Mouse (Mus musculus) liver, adult 2 months (tissue): Measurements from ENCODE around the gene Ascc3. TPM values are rescaled to one million over a fixed set of nuclear protein-coding genes. Genes with fewer than 3 reads are reported as not detected.

Source experiments
- DNase-seq: peaks from one replicate; pipeline ENCODE4 v3.0.0-alpha.2; 2011; ENCODE audit warnings: low read depth, low spot score; ENCODE audit errors: extremely low read depth
- H3K27ac ChIP-seq: fragments of 200-500 bp; replicated peaks from 2 replicates; pipeline ENCODE4 v1.5.1; 2012; ENCODE audit warnings: low read depth, mild to moderate bottlenecking, control low read depth, inconsistent platforms, low read length; ENCODE audit not compliant: insufficient read depth
- H3K27me3 ChIP-seq: fragments of 200-500 bp; 2 replicates; pipeline ENCODE4 v1.6.1; 2012; ENCODE audit warnings: mild to moderate bottlenecking, moderate library complexity, low read length, inconsistent platforms; ENCODE audit not compliant: control insufficient read depth, insufficient read depth
- H3K36me3 ChIP-seq: fragments of 200-500 bp; 2 replicates; pipeline ENCODE4 v1.6.1; 2012; ENCODE audit warnings: low read length, inconsistent platforms; ENCODE audit not compliant: control insufficient read depth, insufficient read depth
- H3K4me1 ChIP-seq: fragments of 200-500 bp; 2 replicates; pipeline ENCODE4 v1.6.1; 2011; ENCODE audit warnings: low read length; ENCODE audit not compliant: control insufficient read depth, insufficient read depth
- H3K4me3 ChIP-seq: fragments of 200-500 bp; 2 replicates; pipeline ENCODE4 v1.5.1; 2011; ENCODE audit warnings: low read depth, mild to moderate bottlenecking, control low read depth, low read length, moderate library complexity; ENCODE audit not compliant: insufficient read depth
- H3K79me2 ChIP-seq: fragments of 200-500 bp; 2 replicates; pipeline ENCODE4 v1.6.1; 2012; ENCODE audit warnings: inconsistent platforms, mild to moderate bottlenecking, low read length, moderate library complexity; ENCODE audit not compliant: control insufficient read depth, insufficient read depth
- H3K9ac ChIP-seq: fragments of 200-500 bp; 2 replicates; pipeline ENCODE4 v1.6.1; 2012; ENCODE audit warnings: low read depth, mild to moderate bottlenecking, control low read depth, inconsistent platforms, low read length
- CTCF ChIP-seq: fragments of 200-500 bp; IDR thresholded peaks from 2 replicates; pipeline ENCODE4 v1.5.1; 2011; ENCODE audit warnings: low read depth, low read length, control low read depth
- POLR2A ChIP-seq: fragments of 200-500 bp; IDR thresholded peaks from 2 replicates; pipeline ENCODE4 v1.6.1; 2011; ENCODE audit warnings: low read length, control low read depth; ENCODE audit not compliant: insufficient read depth; ENCODE audit errors: extremely low read depth
- WGBS: fragments of 180-500 bp; shearing (Covaris S2); methylation state at CpG from one replicate; pipeline ENCODE4 v1.1.7; 2018; 5-methylcytosine and 5-hydroxymethylcytosine counted together
- polyA plus RNA-seq: library from polyadenylated mRNA; depleted of rRNA; stranded (reverse); fragments of >200 nt; gene quantifications from 2 replicates; pipeline ENCODE4 v1.2.3, GENCODE M21; 2012
- total RNA-seq: library from RNA; depleted of rRNA; stranded (reverse); fragments of >200 nt; gene quantifications from 2 replicates; pipeline ENCODE4 v1.2.3, GENCODE M21; 2014

The Ascc3 gene
- total and polyA plus RNA-seq, 2 experiments = 11.8 to 39.3 TPM

- WGBS = 41% methylated on average over 2 of the region's 2 CpGs
These were observed 170.5 kb downstream of the Ascc3 start for GRCm38 (mm10) chr10:50762984-50763383.

DNA sequence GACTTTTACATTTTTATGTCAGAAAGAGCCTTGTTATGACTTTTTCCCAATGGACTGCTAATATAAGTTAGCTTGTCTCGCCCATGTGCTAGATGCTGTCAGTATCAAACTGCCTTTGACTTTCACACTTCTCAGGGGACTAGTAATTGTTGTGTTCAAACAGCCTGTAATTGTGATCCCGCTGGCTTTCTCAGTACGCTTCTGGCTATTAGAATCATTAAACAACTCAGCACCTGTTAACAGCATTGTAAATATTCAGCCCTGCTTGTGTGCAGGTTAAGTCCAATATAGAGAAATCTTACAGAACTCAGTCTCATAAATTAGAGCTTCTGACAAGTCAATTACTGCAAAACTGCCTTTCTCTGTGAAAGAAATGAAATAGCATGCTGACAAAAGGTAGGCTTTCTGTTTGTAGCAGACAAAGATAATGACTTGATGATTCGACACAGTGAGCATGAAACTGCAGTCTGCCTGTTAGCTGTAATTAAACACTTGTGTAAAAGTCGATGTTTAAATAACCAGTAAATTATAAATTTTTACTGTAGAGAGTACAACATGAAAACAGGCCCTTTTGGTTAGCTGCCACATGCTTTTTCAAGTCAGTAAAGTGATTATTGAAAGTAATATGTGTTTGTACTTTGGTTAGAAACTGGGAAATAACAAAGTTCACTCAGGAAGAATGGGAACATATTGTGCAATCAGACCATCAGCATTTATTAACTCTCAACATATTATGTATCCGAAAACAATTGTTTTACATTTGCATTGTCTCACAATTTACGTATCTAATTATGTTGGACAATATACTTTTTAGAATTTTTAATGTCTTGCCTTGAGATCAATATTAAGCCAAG, 171.2 kb downstream of the Ascc3 start:
- TF ChIP-seq POLR2A (no peak), CTCF (no peak)
- peak; percentile 92 for DNase-seq
- Histone ChIP-seq H3K36me3 (peaks cover 4% of the 10 kb centered on the region; the same call in 1 of the 2 replicates), H3K4me1 (peaks cover 7% of the 10 kb centered on the region; the same call in 1 of the 2 replicates), H3K27me3 (no peaks in the 10 kb centered on the region), H3K79me2 (no peaks in the 10 kb centered on the region), H3K27ac (peak overlapping the region; percentile 86), H3K9ac (no peak overlapping the region), H3K4me3 (peak overlapping the region; percentile 27; the same call in 1 of the 2 replicates)
- WGBS = 26% methylated on average over 7 of the region's 7 CpGs

More at GRCm38 (mm10) chr10:50762984-50763383, 170.5 kb downstream of the Ascc3 start:
- H3K27me3 ChIP-seq = no peaks in the 10 kb centered on the region
- H3K79me2 ChIP-seq = no peaks in the 10 kb centered on the region
- H3K27ac ChIP-seq = peak overlapping the region; percentile 48; the same call in 1 of the 2 replicates
- DNase-seq = peak; percentile 65
- peaks cover 7% of the 10 kb centered on the region; the same call in 1 of the 2 replicates for H3K4me1 ChIP-seq
- no peak overlapping the region for H3K9ac ChIP-seq
- H3K36me3 ChIP-seq = peaks cover 4% of the 10 kb centered on the region; the same call in 1 of the 2 replicates
- H3K4me3 ChIP-seq = peak overlapping the region; percentile 35; the same call in 1 of the 2 replicates
- TF ChIP-seq POLR2A (no peak), CTCF (no peak)

DNA sequence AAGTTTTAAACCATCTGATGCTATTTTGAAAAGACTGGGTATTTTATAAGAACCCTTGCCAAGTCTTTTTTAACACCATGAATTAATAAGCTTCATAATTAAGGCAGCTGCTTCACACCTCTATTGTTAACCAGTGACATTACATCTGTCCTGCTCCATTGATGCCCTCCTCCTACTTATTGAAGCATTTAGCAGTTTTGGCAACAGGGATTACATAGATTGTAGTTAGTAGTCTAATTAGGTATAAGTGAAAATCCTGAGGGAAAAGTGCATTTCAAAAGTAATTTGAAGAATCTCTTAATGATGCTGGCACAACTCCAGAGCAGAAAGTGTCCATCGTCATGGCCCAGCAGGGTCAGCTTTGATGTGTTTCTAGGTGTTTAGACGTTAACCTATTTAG, 180.3 kb downstream of the Ascc3 start:
- Histone ChIP-seq H3K79me2 (no peaks in the 10 kb centered on the region), H3K27me3 (no peaks in the 10 kb centered on the region), H3K4me3 (no peak overlapping the region), H3K4me1 (no peaks in the 10 kb centered on the region), H3K27ac (no peak overlapping the region), H3K9ac (no peak overlapping the region), H3K36me3 (peaks cover 2% of the 10 kb centered on the region)
- DNase-seq = no peak
- 88% methylated on average over 2 of the region's 2 CpGs for WGBS
- TF ChIP-seq POLR2A (no peak), CTCF (no peak)

- no peaks in the 10 kb centered on the region for H3K4me1 ChIP-seq
- no peak overlapping the region for H3K4me3 ChIP-seq
- H3K27ac ChIP-seq = no peak overlapping the region
- 94% methylated on average over 2 of the region's 2 CpGs for WGBS
- no peak for DNase-seq
- peaks cover 4% of the 10 kb centered on the region for H3K36me3 ChIP-seq
- H3K9ac ChIP-seq = no peak overlapping the region
- TF ChIP-seq CTCF (no peak), POLR2A (no peak)
- H3K27me3 ChIP-seq = no peaks in the 10 kb centered on the region
- H3K79me2 ChIP-seq = no peaks in the 10 kb centered on the region
These were observed 181.4 kb downstream of the Ascc3 start for GRCm38 (mm10) chr10:50773846-50774245.

GRCm38 (mm10) chr10:50792840-50793239, 200.4 kb downstream of the Ascc3 start:
- Histone ChIP-seq H3K27me3 (no peaks in the 10 kb centered on the region), H3K79me2 (no peaks in the 10 kb centered on the region), H3K4me3 (no peak overlapping the region), H3K4me1 (peaks cover 2% of the 10 kb centered on the region; the same call in 1 of the 2 replicates), H3K27ac (no peak overlapping the region), H3K9ac (no peak overlapping the region), H3K36me3 (no peaks in the 10 kb centered on the region; the same call in 1 of the 2 replicates)
- 86% methylated on average over 5 of the region's 5 CpGs for WGBS
- no peak for TF ChIP-seq CTCF
- no peak for DNase-seq

- no peak for TF ChIP-seq POLR2A
- no peak for TF ChIP-seq CTCF
- H3K4me1 ChIP-seq = no peaks in the 10 kb centered on the region
- no peak overlapping the region for H3K4me3 ChIP-seq
- no peak for DNase-seq
- 83% methylated on average over 2 of the region's 2 CpGs for WGBS
- no peak overlapping the region for H3K9ac ChIP-seq
- H3K36me3 ChIP-seq = no peaks in the 10 kb centered on the region
- no peak overlapping the region for H3K27ac ChIP-seq
- no peaks in the 10 kb centered on the region for H3K27me3 ChIP-seq
- no peaks in the 10 kb centered on the region for H3K79me2 ChIP-seq
These were observed 209.1 kb downstream of the Ascc3 start for GRCm38 (mm10) chr10:50801594-50801993.
